Mouse (Mus musculus): ENCODE results near the gene Phc3. TPM values are rescaled to one million over a fixed set of nuclear protein-coding genes. Genes with fewer than 3 reads are reported as not detected.

Gene Phc3
- polyA plus RNA-seq, 1 experiment, result 37.3 TPM

DNA sequence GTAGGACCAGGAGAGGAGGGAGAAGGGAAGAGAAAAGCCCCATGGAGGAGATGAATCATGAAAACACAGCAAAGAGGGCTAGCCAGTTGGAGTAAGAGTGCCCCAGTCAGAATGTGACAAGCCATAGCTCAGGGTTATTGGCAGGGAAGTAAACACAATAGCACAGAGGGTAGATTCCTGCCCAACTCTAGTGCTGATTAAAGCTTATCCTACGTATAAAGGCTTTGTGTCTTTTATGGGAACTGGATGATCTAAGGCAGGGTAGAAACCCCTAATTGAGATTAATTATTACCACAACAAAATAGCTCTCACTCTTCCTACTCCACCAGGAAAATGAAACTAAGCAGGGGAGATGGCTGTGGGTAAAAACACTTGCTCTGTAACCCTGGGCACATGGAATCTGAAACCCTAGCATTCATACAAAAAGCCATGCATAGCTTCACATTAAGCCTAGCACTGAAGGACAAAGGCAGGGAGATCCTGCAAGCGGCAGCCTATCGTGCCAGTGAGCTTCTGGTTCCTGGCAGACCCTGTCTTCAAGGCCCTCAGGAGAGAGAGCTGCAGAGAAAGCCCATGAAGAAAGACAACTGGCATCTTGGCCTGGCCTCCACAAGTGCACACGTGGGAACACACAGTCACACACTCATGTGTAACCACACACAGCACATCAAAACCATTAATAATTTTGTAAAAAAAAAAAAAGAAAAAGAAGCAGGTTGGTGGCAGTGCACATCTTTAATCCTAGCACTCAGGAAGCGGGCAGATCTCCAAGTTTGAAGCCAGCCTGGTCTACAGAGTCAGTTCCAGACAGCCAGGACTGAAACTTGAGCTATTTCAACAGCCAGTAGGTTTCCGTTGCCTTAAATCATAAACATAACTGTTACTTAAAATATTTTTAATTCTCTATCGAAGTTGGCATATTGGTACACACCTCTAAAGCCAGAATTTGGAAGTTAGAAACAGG lies 9.1 kb downstream of the Phc3 start:
- Histone ChIP-seq H3K4me1 (ENCODE audit: control insufficient read depth, insufficient read depth, low read length) (no peaks in the 10 kb centered on the region), H3K4me3 (ENCODE audit: insufficient read depth, low read length) (no peak overlapping the region), H3K27ac (ENCODE audit: insufficient read depth, low read length) (no peak overlapping the region)
- no peak for TF ChIP-seq CTCF (IDR thresholded peaks at IDR 0.05; ENCODE audit: borderline replicate concordance, insufficient read depth, low read length)
- TF ChIP-seq POLR2A (IDR thresholded peaks at IDR 0.05; ENCODE audit: low read depth, low read length), result no peak

DNA sequence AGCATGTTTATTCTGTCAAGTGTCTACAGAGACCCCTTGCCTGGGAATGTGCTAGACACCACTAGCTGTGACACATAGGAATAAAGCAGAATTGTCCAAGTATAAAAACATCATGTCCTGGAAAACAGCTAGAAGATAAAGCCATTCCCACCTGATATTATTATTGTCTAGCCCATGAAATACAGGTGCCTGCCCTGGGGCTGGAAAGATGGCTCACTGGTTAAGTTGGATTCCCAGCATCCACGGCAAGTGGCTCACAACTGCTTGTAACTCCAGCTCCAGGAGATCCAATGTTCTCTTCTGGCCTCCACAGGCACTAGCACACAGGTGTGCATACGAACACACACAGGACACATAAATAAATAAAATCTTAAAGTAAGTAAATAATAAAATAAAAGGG lies 10.5 kb downstream of the Phc3 start:
- Histone ChIP-seq H3K4me3 (ENCODE audit: insufficient read depth, low read length) (no peak overlapping the region), H3K27ac (ENCODE audit: insufficient read depth, low read length) (no peak overlapping the region), H3K4me1 (ENCODE audit: control insufficient read depth, insufficient read depth, low read length) (no peaks in the 10 kb centered on the region)
- TF ChIP-seq CTCF (IDR thresholded peaks at IDR 0.05; ENCODE audit: borderline replicate concordance, insufficient read depth, low read length), result no peak
- no peak for TF ChIP-seq POLR2A (IDR thresholded peaks at IDR 0.05; ENCODE audit: low read depth, low read length)

DNA sequence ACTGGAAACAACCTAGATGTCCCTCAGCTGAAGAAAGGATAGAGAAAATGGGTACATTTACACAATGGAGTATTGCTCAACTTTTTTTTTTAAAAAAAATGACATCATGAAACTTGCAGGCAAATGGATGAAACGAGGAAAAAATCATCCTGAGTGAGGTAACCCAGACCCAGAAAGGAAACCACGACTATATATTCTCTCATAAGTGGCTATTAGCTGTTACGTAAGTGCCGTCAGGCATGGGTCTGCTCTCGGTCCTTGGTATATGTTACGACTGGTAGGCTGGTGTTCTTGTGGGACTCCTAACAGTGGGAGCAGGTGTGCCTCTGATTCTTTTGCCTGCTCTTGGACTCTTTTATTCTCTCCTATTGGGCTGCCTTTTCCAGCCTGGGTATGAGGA lies 12.9 kb downstream of the Phc3 start:
- H3K27ac ChIP-seq (ENCODE audit: insufficient read depth, low read length), result no peak overlapping the region
- H3K4me1 ChIP-seq (ENCODE audit: control insufficient read depth, insufficient read depth, low read length), result no peaks in the 10 kb centered on the region
- no peak overlapping the region for H3K4me3 ChIP-seq (ENCODE audit: insufficient read depth, low read length)
- TF ChIP-seq CTCF (IDR thresholded peaks at IDR 0.05; ENCODE audit: borderline replicate concordance, insufficient read depth, low read length) (no peak), POLR2A (IDR thresholded peaks at IDR 0.05; ENCODE audit: low read depth, low read length) (no peak)

DNA sequence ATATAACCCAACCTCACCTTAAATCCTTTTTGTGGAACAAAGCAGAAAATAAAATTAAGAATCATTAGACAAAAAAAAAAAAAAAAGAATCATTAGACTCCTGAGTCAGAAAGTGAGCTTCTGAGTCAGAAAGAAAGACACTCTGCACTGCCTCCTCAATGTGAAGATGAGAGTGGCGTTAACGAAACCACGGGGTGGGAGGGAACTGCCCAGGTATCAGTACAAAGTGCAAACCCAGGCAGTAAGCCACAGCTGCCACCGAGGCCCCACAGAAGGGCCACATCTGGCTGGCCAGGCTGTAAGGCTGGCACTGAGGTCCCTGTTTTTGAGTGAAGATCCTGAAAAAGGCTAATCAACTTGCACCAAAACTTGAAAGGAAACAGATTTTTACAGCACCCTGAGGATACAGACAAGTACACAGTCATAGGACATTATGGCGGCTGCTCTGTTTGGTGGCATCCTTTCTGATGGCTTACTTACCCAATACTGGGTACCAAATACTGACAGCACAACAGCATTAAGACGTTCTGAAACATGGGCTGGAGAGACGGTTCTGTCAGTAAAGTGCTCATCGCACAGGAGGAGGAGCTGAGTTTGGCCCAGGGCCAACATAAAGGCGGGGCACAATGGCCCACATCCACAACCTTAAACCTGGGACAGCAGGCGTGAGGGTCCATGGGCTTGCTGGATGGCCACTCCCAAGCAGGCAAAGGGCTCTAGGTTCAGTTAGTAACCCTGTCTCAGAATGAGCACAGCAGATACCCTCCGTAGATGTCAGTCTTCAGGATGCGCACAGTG lies 16.7 kb downstream of the Phc3 start:
- Histone ChIP-seq H3K4me1 (ENCODE audit: control insufficient read depth, insufficient read depth, low read length) (peaks cover 3% of the 10 kb centered on the region; the same call in 1 of the 2 replicates), H3K27ac (ENCODE audit: insufficient read depth, low read length) (no peak overlapping the region), H3K4me3 (ENCODE audit: insufficient read depth, low read length) (no peak overlapping the region)
- TF ChIP-seq CTCF (IDR thresholded peaks at IDR 0.05; ENCODE audit: borderline replicate concordance, insufficient read depth, low read length) (no peak), POLR2A (IDR thresholded peaks at IDR 0.05; ENCODE audit: low read depth, low read length) (no peak)

DNA sequence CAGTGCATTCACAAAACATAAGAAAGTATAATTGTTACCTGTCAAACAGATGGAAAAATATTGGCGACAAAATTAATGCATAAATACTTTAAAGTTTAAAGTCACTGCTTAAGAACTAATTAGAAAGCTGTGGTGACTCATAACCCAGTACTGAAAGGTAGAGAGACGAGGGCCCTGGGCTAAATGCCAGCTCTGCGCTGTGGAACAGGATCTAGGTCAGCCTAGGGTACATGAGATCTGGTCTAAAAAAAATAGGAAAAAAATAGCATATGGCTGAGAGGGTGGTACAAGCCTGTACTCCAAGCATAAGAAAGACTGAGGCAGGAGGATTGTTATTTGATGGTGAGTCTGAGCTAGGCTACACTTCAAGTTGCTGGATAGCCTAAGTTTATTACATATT lies 17.6 kb downstream of the Phc3 start:
- TF ChIP-seq CTCF (IDR thresholded peaks at IDR 0.05; ENCODE audit: borderline replicate concordance, insufficient read depth, low read length) (no peak), POLR2A (IDR thresholded peaks at IDR 0.05; ENCODE audit: low read depth, low read length) (no peak)
- H3K27ac ChIP-seq (ENCODE audit: insufficient read depth, low read length), result no peak overlapping the region
- no peak overlapping the region for H3K4me3 ChIP-seq (ENCODE audit: insufficient read depth, low read length)
- peaks cover 3% of the 10 kb centered on the region; the same call in 1 of the 2 replicates for H3K4me1 ChIP-seq (ENCODE audit: control insufficient read depth, insufficient read depth, low read length)

DNA sequence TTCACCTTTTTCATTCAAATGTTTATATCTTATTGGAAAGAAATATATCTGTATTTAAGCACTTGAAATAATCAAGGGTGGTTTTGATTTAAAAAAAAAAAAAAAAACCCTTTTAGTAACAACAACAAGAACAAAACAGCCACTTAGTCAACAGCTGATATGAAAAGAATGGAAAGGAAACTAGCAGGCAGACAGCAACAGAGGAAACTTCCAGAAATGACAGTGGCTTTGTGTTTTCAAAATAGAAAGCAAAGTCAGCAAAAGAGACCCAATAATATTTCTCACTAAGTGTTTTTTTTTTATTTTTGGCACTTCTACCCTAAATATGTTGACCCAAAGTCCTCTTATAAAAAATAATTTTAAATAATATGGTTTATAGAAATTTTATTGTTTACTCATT lies 34.8 kb downstream of the Phc3 start:
- TF ChIP-seq POLR2A (IDR thresholded peaks at IDR 0.05; ENCODE audit: low read depth, low read length) (no peak), CTCF (IDR thresholded peaks at IDR 0.05; ENCODE audit: borderline replicate concordance, insufficient read depth, low read length) (no peak)
- Histone ChIP-seq H3K27ac (ENCODE audit: insufficient read depth, low read length) (no peak overlapping the region), H3K4me3 (ENCODE audit: insufficient read depth, low read length) (no peak overlapping the region), H3K4me1 (ENCODE audit: control insufficient read depth, insufficient read depth, low read length) (no peaks in the 10 kb centered on the region)

DNA sequence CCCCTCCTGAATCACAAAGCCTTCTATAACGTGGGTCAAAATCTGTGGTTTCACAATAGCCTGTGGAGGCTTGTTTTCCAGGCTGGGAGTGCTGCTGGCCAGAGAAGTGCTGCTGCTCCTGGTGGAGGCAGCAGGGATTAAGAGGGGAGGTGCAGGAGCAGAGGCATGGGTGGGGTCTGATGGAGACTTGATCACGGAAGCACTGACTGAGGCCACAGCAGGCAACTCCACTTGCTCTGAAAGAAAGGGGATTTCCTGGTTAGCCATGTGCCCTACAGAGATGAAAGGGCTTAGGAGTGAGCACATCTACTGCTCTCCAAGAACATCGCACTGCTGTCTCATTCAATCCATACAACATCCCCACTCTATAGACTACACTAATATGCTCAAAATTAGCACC lies 39.4 kb downstream of the Phc3 start:
- Histone ChIP-seq H3K4me1 (ENCODE audit: control insufficient read depth, insufficient read depth, low read length) (no peaks in the 10 kb centered on the region), H3K27ac (ENCODE audit: insufficient read depth, low read length) (no peak overlapping the region), H3K4me3 (ENCODE audit: insufficient read depth, low read length) (no peak overlapping the region)
- TF ChIP-seq CTCF (IDR thresholded peaks at IDR 0.05; ENCODE audit: borderline replicate concordance, insufficient read depth, low read length) (no peak), POLR2A (IDR thresholded peaks at IDR 0.05; ENCODE audit: low read depth, low read length) (no peak)

DNA sequence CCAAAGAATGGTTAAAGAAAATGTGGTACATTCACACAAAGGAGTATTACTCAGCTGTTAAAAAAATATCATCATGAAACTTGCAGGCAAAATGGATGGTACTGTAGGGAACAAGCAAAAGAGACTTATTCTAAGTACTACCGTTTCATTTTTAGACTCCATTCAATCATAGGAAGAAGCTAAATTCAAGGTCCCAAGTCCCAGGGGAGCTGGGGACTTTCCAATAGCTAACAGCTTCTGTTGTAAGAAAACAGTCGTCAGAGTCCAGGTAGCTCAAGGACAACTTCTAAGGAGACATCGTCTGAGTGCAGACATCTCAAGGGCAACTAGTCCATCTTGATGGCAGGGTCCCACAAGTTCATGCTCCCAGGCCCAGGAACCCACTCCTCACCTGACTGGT lies 41.6 kb downstream of the Phc3 start:
- Histone ChIP-seq H3K27ac (ENCODE audit: insufficient read depth, low read length) (no peak overlapping the region), H3K4me3 (ENCODE audit: insufficient read depth, low read length) (no peak overlapping the region), H3K4me1 (ENCODE audit: control insufficient read depth, insufficient read depth, low read length) (no peaks in the 10 kb centered on the region)
- TF ChIP-seq POLR2A (IDR thresholded peaks at IDR 0.05; ENCODE audit: low read depth, low read length), result no peak
- no peak for TF ChIP-seq CTCF (IDR thresholded peaks at IDR 0.05; ENCODE audit: borderline replicate concordance, insufficient read depth, low read length)

DNA sequence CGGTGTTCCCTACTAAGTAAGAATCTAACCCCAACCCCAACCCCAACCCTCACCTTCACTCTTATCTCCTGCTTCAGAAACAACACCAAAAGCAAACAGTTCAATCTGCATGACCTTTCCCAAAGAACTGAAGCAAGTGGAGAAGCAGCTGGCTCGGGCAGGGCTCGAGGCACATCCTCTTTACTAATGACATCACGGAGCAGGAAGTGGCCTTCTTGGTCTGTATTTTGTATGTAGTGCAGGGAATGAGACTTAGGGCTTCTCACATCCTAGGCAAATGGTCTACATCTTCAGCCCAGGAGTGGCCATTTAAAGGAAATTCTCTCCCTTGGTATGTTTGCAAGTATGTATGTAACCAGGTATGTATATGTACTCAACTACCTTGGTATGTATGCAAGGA lies 52.1 kb downstream of the Phc3 start:
- TF ChIP-seq CTCF (IDR thresholded peaks at IDR 0.05; ENCODE audit: borderline replicate concordance, insufficient read depth, low read length), result no peak
- no peak for TF ChIP-seq POLR2A (IDR thresholded peaks at IDR 0.05; ENCODE audit: low read depth, low read length)
- no peak overlapping the region for H3K4me3 ChIP-seq (ENCODE audit: insufficient read depth, low read length)
- no peak overlapping the region for H3K27ac ChIP-seq (ENCODE audit: insufficient read depth, low read length)
- H3K4me1 ChIP-seq (ENCODE audit: control insufficient read depth, insufficient read depth, low read length), result no peaks in the 10 kb centered on the region

DNA sequence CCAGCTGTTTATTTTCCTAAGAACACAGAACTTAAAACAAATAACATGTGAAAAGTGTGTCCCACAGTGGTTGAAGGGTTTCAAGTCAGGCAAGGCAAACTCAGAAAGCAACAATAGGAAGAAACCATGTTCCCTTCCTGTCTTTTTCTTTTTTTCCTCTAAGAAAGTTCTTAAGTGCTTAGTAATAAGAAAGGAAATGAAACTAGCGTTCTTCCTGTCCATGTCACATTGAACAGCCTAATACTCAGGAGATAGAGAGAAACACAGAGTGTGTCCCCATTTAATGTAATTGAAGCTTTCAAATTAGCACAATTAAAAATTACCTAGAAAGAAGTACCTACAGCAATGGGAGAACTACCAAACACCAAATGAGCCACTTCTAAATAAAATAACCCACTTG lies 64.6 kb downstream of the Phc3 start:
- TF ChIP-seq CTCF (IDR thresholded peaks at IDR 0.05; ENCODE audit: borderline replicate concordance, insufficient read depth, low read length), result no peak
- TF ChIP-seq POLR2A (IDR thresholded peaks at IDR 0.05; ENCODE audit: low read depth, low read length), result no peak
- Histone ChIP-seq H3K4me1 (ENCODE audit: control insufficient read depth, insufficient read depth, low read length) (no peaks in the 10 kb centered on the region), H3K27ac (ENCODE audit: insufficient read depth, low read length) (no peak overlapping the region), H3K4me3 (ENCODE audit: insufficient read depth, low read length) (no peak overlapping the region)
